Mouse (Mus musculus) cerebellum, postnatal 14 days (tissue): ENCODE results near the gene Slc23a4.

Source experiments
- DNase-seq, 2 experiments: peaks; one replicate each; pipeline ENCODE4 v3.0.0; 2021; ENCODE audit warnings: mixed read lengths in 2 of 2

Gene Slc23a4

GRCm38 (mm10) chr6:34910371-34911219 is 77.6 kb downstream of the Slc23a4 start, which contains the start of gene Wdr91:
Wdr91 (minus strand) TSS chr6:34910876.
- peak; percentile 98 for DNase-seq

GRCm38 (mm10) chr6:34909631-34910345 is 78.4 kb downstream of the Slc23a4 start:
- no peak for DNase-seq

- no peak for DNase-seq
These were observed 80.4 kb downstream of the Slc23a4 start for GRCm38 (mm10) chr6:34907696-34908260.

- DNase-seq, result no peak
These were observed 81.0 kb downstream of the Slc23a4 start for GRCm38 (mm10) chr6:34907121-34907614.

- no peak for DNase-seq
These were observed 81.5 kb downstream of the Slc23a4 start for GRCm38 (mm10) chr6:34906661-34907060.

GRCm38 (mm10) chr6:34906125-34906524 is 82.1 kb downstream of the Slc23a4 start:
- no peak for DNase-seq

- DNase-seq, result no peak
These were observed 83.8 kb downstream of the Slc23a4 start for GRCm38 (mm10) chr6:34904361-34904760.

GRCm38 (mm10) chr6:34903851-34904250 is 84.4 kb downstream of the Slc23a4 start:
- no peak for DNase-seq

GRCm38 (mm10) chr6:34903441-34903840 is 84.8 kb downstream of the Slc23a4 start:
- DNase-seq, result no peak

GRCm38 (mm10) chr6:34902578-34902977 is 85.6 kb downstream of the Slc23a4 start:
- no peak for DNase-seq

GRCm38 (mm10) chr6:34901911-34902444 is 86.2 kb downstream of the Slc23a4 start:
- no peak for DNase-seq

GRCm38 (mm10) chr6:34900990-34901389 is 87.2 kb downstream of the Slc23a4 start:
- DNase-seq, result peak; percentile 51 to 70

GRCm38 (mm10) chr6:34899127-34899526 is 89.1 kb downstream of the Slc23a4 start:
- no peak for DNase-seq

GRCm38 (mm10) chr6:34896168-34896780 is 91.9 kb downstream of the Slc23a4 start:
- DNase-seq, result no peak

GRCm38 (mm10) chr6:34895569-34895968 is 92.6 kb downstream of the Slc23a4 start:
- no peak for DNase-seq
